ENCODE assay signal across 8 mouse cellular contexts in genomic region chr13:96132401-96132816, GRCm38 (mm10). TPM values are rescaled to one million over a fixed set of nuclear protein-coding genes. Genes with fewer than 3 reads are reported as not detected.
DNase-seq lines count a peak whose midpoint lies in the region; ATAC-seq and TF ChIP-seq lines count a peak whose summit lies in the region.

Gene Sv2c (minus strand): TSS chr13:96132577.

- TF ChIP-seq CTCF in lung, embryonic 14.5 days (IDR thresholded peaks at IDR 0.05; ENCODE audit: low read depth): 0 out of 2 replicates have a peak, but pooled peaks have one; percentile 11
- no peak for TF ChIP-seq CTCF in cerebellum, adult 2 months (IDR thresholded peaks at IDR 0.05; ENCODE audit: borderline replicate concordance, insufficient read depth, low read depth, low read length)
- peak; percentile 33; the same call in 1 of the 2 replicates for TF ChIP-seq CTCF in forebrain, postnatal 0 days (IDR thresholded peaks at IDR 0.05; ENCODE audit: low read depth)
- peak; percentile 7; the same call in 1 of the 2 replicates for TF ChIP-seq CTCF in intestine, postnatal 0 days (IDR thresholded peaks at IDR 0.05; ENCODE audit: low read depth)

- H3K9ac ChIP-seq in lung, embryonic 14.5 days: peak within 1 kb of the TSS; percentile 38
- H3K9ac ChIP-seq in forebrain, postnatal 0 days: peak within 1 kb of the TSS; percentile 51
- no peak within 1 kb of the TSS for H3K9ac ChIP-seq in intestine, postnatal 0 days (ENCODE audit: low read depth, low read length)
- H3K9ac ChIP-seq in liver, embryonic 13.5 days: no peak within 1 kb of the TSS

- H3K27ac ChIP-seq in lung, embryonic 14.5 days (ENCODE audit: low read depth): no peak within 1 kb of the TSS
- peak within 1 kb of the TSS; percentile 80; the same call in 1 of the 2 replicates for H3K27ac ChIP-seq in cerebellum, adult 2 months (ENCODE audit: insufficient read depth, low read length)
- peak within 1 kb of the TSS; percentile 70 for H3K27ac ChIP-seq in forebrain, postnatal 0 days (ENCODE audit: low read depth, low read length)
- no peak within 1 kb of the TSS for H3K27ac ChIP-seq in intestine, postnatal 0 days (ENCODE audit: low read depth, low read length)
- no peak within 1 kb of the TSS for H3K27ac ChIP-seq in liver, embryonic 13.5 days

- peak; percentile 83 for DNase-seq in lung, embryonic 14.5 days
- DNase-seq in lung, postnatal 25 days (ENCODE audit: low spot score): no peak
- DNase-seq in cerebellum, adult 2 months: peak; percentile 50 to 60
- DNase-seq in forebrain, postnatal 0 days: peak; percentile 77
- DNase-seq in liver, embryonic 13.5 days: no peak
- DNase-seq in retina, postnatal 7 days (ENCODE audit: low read depth, low spot score): peak; percentile 38
- no peak for DNase-seq in spleen, postnatal 10 days (ENCODE audit: low spot score in 2 of 2)

- peak within 1 kb of the TSS; percentile 45 for H3K4me3 ChIP-seq in lung, embryonic 14.5 days (ENCODE audit: low read depth, low read length)
- H3K4me3 ChIP-seq in cerebellum, adult 2 months (replicated peaks; ENCODE audit: insufficient read depth, low read depth, low read length): peak within 1 kb of the TSS; percentile 80
- peak within 1 kb of the TSS; percentile 52 for H3K4me3 ChIP-seq in forebrain, postnatal 0 days (ENCODE audit: low read depth, low read length)
- H3K4me3 ChIP-seq in intestine, postnatal 0 days (ENCODE audit: low read depth, low read length): peak within 1 kb of the TSS; percentile 33
- H3K4me3 ChIP-seq in liver, embryonic 13.5 days (replicated peaks): peak within 1 kb of the TSS; percentile 18

- H3K4me2 ChIP-seq in lung, embryonic 14.5 days: peak within 1 kb of the TSS; percentile 88
- H3K4me2 ChIP-seq in forebrain, postnatal 0 days (ENCODE audit: low read depth): peak within 1 kb of the TSS; percentile 90
- H3K4me2 ChIP-seq in intestine, postnatal 0 days (replicated peaks; ENCODE audit: low read depth): peak within 1 kb of the TSS; percentile 66
- H3K4me2 ChIP-seq in liver, embryonic 13.5 days: peak within 1 kb of the TSS; percentile 50

- peak; percentile 79 for ATAC-seq in lung, embryonic 14.5 days (ENCODE audit: insufficient read depth)
- peak; percentile 74 for ATAC-seq in forebrain, postnatal 0 days
- ATAC-seq in intestine, postnatal 0 days: no peak
- no peak for ATAC-seq in liver, embryonic 13.5 days (ENCODE audit: low read depth)

- no peaks in the 10 kb centered on the region for H3K36me3 ChIP-seq in lung, embryonic 14.5 days (ENCODE audit: insufficient read depth)
- no peaks in the 10 kb centered on the region for H3K36me3 ChIP-seq in forebrain, postnatal 0 days (ENCODE audit: insufficient read depth)
- no peaks in the 10 kb centered on the region for H3K36me3 ChIP-seq in intestine, postnatal 0 days (ENCODE audit: control insufficient read depth, insufficient read depth)
- H3K36me3 ChIP-seq in liver, embryonic 13.5 days: no peaks in the 10 kb centered on the region

- no peaks in the 10 kb centered on the region for H3K9me3 ChIP-seq in lung, embryonic 14.5 days (ENCODE audit: low read depth, low read length)
- no peaks in the 10 kb centered on the region for H3K9me3 ChIP-seq in forebrain, postnatal 0 days (ENCODE audit: low read length)
- no peaks in the 10 kb centered on the region for H3K9me3 ChIP-seq in intestine, postnatal 0 days (ENCODE audit: control insufficient read depth)
- no peaks in the 10 kb centered on the region for H3K9me3 ChIP-seq in liver, embryonic 13.5 days (replicated peaks)

- no peak for TF ChIP-seq POLR2A in cerebellum, adult 2 months (IDR thresholded peaks at IDR 0.05; ENCODE audit: borderline replicate concordance, insufficient read depth, low read length)

- H3K4me1 ChIP-seq in lung, embryonic 14.5 days (ENCODE audit: insufficient read depth): 0 out of 2 replicates have a peak, but pooled peaks cover 4% of the 10 kb centered on the region
- no peaks in the 10 kb centered on the region; the same call in 1 of the 2 replicates for H3K4me1 ChIP-seq in cerebellum, adult 2 months (ENCODE audit: control insufficient read depth, insufficient read depth, low read length)
- H3K4me1 ChIP-seq in forebrain, postnatal 0 days (ENCODE audit: insufficient read depth): peaks cover 6% of the 10 kb centered on the region; the same call in 1 of the 2 replicates
- no peaks in the 10 kb centered on the region for H3K4me1 ChIP-seq in intestine, postnatal 0 days (replicated peaks; ENCODE audit: control insufficient read depth, insufficient read depth, low read length)
- H3K4me1 ChIP-seq in liver, embryonic 13.5 days (replicated peaks): no peaks in the 10 kb centered on the region

- H3K27me3 ChIP-seq in lung, embryonic 14.5 days (ENCODE audit: insufficient read depth, low read length): peaks cover 73% of the 10 kb centered on the region
- no peaks in the 10 kb centered on the region for H3K27me3 ChIP-seq in cerebellum, adult 2 months (ENCODE audit: control insufficient read depth, insufficient read depth, low read length)
- peaks cover 6% of the 10 kb centered on the region for H3K27me3 ChIP-seq in forebrain, postnatal 0 days (ENCODE audit: insufficient read depth, low read length)
- peaks cover 66% of the 10 kb centered on the region for H3K27me3 ChIP-seq in intestine, postnatal 0 days (replicated peaks; ENCODE audit: control insufficient read depth, insufficient read depth, low read length)
- H3K27me3 ChIP-seq in liver, embryonic 13.5 days: peaks cover 66% of the 10 kb centered on the region

- 2% methylated on average over 40 of the region's 44 CpGs for WGBS in lung, embryonic 14.5 days
- under 1% methylated on average over 43 of the region's 44 CpGs for WGBS in cerebellum, adult 2 months
- WGBS in forebrain, postnatal 0 days: 2% methylated on average over 36 of the region's 44 CpGs
- under 1% methylated on average over 40 of the region's 44 CpGs for whole genome bisulfite sequencing in intestine, postnatal 0 days
- under 1% methylated on average over 39 of the region's 44 CpGs for WGBS in liver, embryonic 13.5 days (ENCODE audit: insufficient replicate concordance)

RNA-seq across cellular contexts. Expression of gene Sv2c, which starts in this region (rescaled TPM):
- 0.63 and 1.4 TPM in 2 replicates for polyA plus RNA-seq in lung, embryonic 14.5 days (2014; fragmentation: Nextera tagmentation; extraction: Ambion mirVana)
- polyA plus RNA-seq in cerebellum, adult 2 months (2012; rRNA removed): 44.9 and 47.3 TPM in 2 replicates
- total RNA-seq in forebrain, postnatal 0 days (2014; rRNA removed): 9.4 and 11.6 TPM in 2 replicates
- 2.7 and 6.5 TPM in 2 replicates for polyA plus RNA-seq in forebrain, postnatal 0 days (2015; fragmentation: Nextera tagmentation; extraction: Ambion mirVana)
- polyA plus RNA-seq in intestine, postnatal 0 days (2015; fragmentation: Nextera tagmentation; extraction: Ambion mirVana): 1.3 and 1.6 TPM in 2 replicates
- 0.13 and 0.27 TPM in 2 replicates for polyA plus RNA-seq in liver, embryonic 13.5 days (2015; fragmentation: Nextera tagmentation; extraction: Ambion mirVana)

Comparison
In these comparisons a context has a peak if more than half of its experiments do, and no peak if none do; other contexts are left out.
1. DNase-seq: peak in lung, embryonic 14.5 days (single experiment), cerebellum, adult 2 months (2 of 2), forebrain, postnatal 0 days (single experiment) and retina, postnatal 7 days (single experiment); none in lung, postnatal 25 days (single experiment), liver, embryonic 13.5 days (single experiment) and spleen, postnatal 10 days (0 of 2).
2. ATAC-seq: peak in lung, embryonic 14.5 days (single experiment) and forebrain, postnatal 0 days (single experiment); none in intestine, postnatal 0 days (single experiment) and liver, embryonic 13.5 days (single experiment).
3. H3K27ac ChIP-seq: peak in cerebellum, adult 2 months (single experiment) and forebrain, postnatal 0 days (single experiment); none in lung, embryonic 14.5 days (single experiment), intestine, postnatal 0 days (single experiment) and liver, embryonic 13.5 days (single experiment).
4. H3K4me3 ChIP-seq: peak in every context shown above with its lines; median percentile 80 in cerebellum, adult 2 months; 52 in forebrain, postnatal 0 days; 45 in lung, embryonic 14.5 days; 33 in intestine, postnatal 0 days; 18 in liver, embryonic 13.5 days.
5. H3K9ac ChIP-seq: peak in lung, embryonic 14.5 days (single experiment) and forebrain, postnatal 0 days (single experiment); none in intestine, postnatal 0 days (single experiment) and liver, embryonic 13.5 days (single experiment).
6. Peak in every context shown above with its lines, with median percentiles within 50 percentile points of each other: H3K4me2 ChIP-seq.